Mouse (Mus musculus) ES-Bruce4 (cell line): ENCODE results near the gene Rcor2.

Source experiments
- CTCF ChIP-seq: IDR thresholded peaks from one replicate; pipeline ENCODE4 v1.8.1; 2011; ENCODE audit warnings: low read depth, low read length
- POLR2A ChIP-seq: IDR thresholded peaks from one replicate; pipeline ENCODE4 v1.8.1; 2011; ENCODE audit warnings: low read length; ENCODE audit not compliant: insufficient read depth

- no peak for TF ChIP-seq POLR2A
- no peak for TF ChIP-seq CTCF
Observed at GRCm38 (mm10) chr19:7226511-7226914, 40.6 kb upstream of the Rcor2 start.
